Mouse (Mus musculus) embryonic facial prominence, embryonic 14.5 days (tissue): Measurements from ENCODE around the gene Nek6. TPM values are rescaled to one million over a fixed set of nuclear protein-coding genes. Genes with fewer than 3 reads are reported as not detected.

Experiments
- ATAC-seq: fragments of 200-750 bp; cut with Nextera tagmentation; 2 replicates; pipeline ENCODE4 v1.8.0; 2017; ENCODE audit warnings: low read depth, moderate number of reproducible peaks, moderate TSS enrichment
- DNase-seq: peaks from one replicate; pipeline ENCODE4 v3.0.0-alpha.2; 2015; ENCODE audit warnings: low spot score
- H3K27ac ChIP-seq: fragments of 300-500 bp; sonication (generic); replicated peaks from 2 replicates; pipeline ENCODE4 v1.5.1; 2014; ENCODE audit warnings: low read depth, mild to moderate bottlenecking, low read length, moderate library complexity
- H3K27me3 ChIP-seq: fragments of 300-500 bp; sonication (generic); replicated peaks from 2 replicates; pipeline ENCODE4 v1.6.1; 2014; ENCODE audit warnings: low read length; ENCODE audit not compliant: control insufficient read depth, insufficient read depth
- H3K36me3 ChIP-seq: fragments of 300-500 bp; sonication (generic); 2 replicates; pipeline ENCODE4 v1.6.1; 2014; ENCODE audit warnings: low read length, mixed read lengths; ENCODE audit not compliant: control insufficient read depth, insufficient read depth
- H3K4me1 ChIP-seq: fragments of 300-500 bp; sonication (generic); 2 replicates; pipeline ENCODE4 v1.6.1; 2014; ENCODE audit warnings: antibody characterized with exemption, low read length; ENCODE audit not compliant: control insufficient read depth, insufficient read depth
- H3K4me2 ChIP-seq: fragments of 300-500 bp; sonication (generic); 2 replicates; pipeline ENCODE4 v1.6.1; 2014; ENCODE audit warnings: low read depth, mild to moderate bottlenecking, low read length, moderate library complexity, mixed read lengths
- H3K4me3 ChIP-seq: fragments of 300-500 bp; sonication (generic); 2 replicates; pipeline ENCODE4 v1.5.1; 2014; ENCODE audit warnings: low read depth, mild to moderate bottlenecking, low read length
- H3K9ac ChIP-seq: fragments of 300-500 bp; sonication (generic); 2 replicates; pipeline ENCODE4 v1.6.1; 2014; ENCODE audit warnings: low read depth, mild to moderate bottlenecking, low read length, moderate library complexity, mixed read lengths
- H3K9me3 ChIP-seq: fragments of 300-500 bp; sonication (generic); 2 replicates; pipeline ENCODE4 v1.6.1; 2016; ENCODE audit warnings: low read length; ENCODE audit not compliant: control insufficient read depth
- WGBS: fragments of 180-500 bp; shearing (Covaris S2); extraction: QIAGEN DNeasy Blood & Tissue Kit; methylation state at CpG from one replicate; pipeline ENCODE4 v1.1.7; 2014; 5-methylcytosine and 5-hydroxymethylcytosine counted together
- polyA plus RNA-seq: library from polyadenylated mRNA; unstranded; fragments of >200 nt; fragmentation: Nextera tagmentation; extraction: Ambion mirVana; gene quantifications from 2 replicates; pipeline ENCODE4 v1.2.1, GENCODE M21; 2014

Nek6 gene
- polyA plus RNA-seq, 1 experiment from 2014 or later = 95.1 TPM

- Histone ChIP-seq H3K27me3 (no peaks in the 10 kb centered on the region), H3K4me1 (no peaks in the 10 kb centered on the region), H3K9me3 (no peaks in the 10 kb centered on the region), H3K36me3 (no peaks in the 10 kb centered on the region), H3K4me2 (no peak overlapping the region), H3K4me3 (no peak overlapping the region), H3K27ac (no peak overlapping the region), H3K9ac (no peak overlapping the region)
- WGBS = 70% methylated on average over 4 of the region's 6 CpGs
- no peak for DNase-seq
- ATAC-seq = no peak
Measured at GRCm38 (mm10) chr2:38481166-38481778, 30.2 kb upstream of the Nek6 start.

GRCm38 (mm10) chr2:38482122-38482521 is 29.3 kb upstream of the Nek6 start:
- no peak overlapping the region for H3K27ac ChIP-seq

GRCm38 (mm10) chr2:38483058-38483704 is 28.3 kb upstream of the Nek6 start:
- ATAC-seq = no peak
- H3K27ac ChIP-seq = no peak overlapping the region
- H3K4me1 ChIP-seq = no peaks in the 10 kb centered on the region
- H3K27me3 ChIP-seq = no peaks in the 10 kb centered on the region
- H3K36me3 ChIP-seq = no peaks in the 10 kb centered on the region
- no peak overlapping the region for H3K4me2 ChIP-seq
- no peaks in the 10 kb centered on the region for H3K9me3 ChIP-seq
- no peak overlapping the region for H3K4me3 ChIP-seq
- WGBS = 83% methylated on average over 7 of the region's 7 CpGs
- no peak for DNase-seq
- no peak overlapping the region for H3K9ac ChIP-seq

More at GRCm38 (mm10) chr2:38482122-38482521, 29.3 kb upstream of the Nek6 start:
- DNase-seq (no peak), ATAC-seq (no peak)
- Histone ChIP-seq H3K9ac (no peak overlapping the region), H3K4me1 (no peaks in the 10 kb centered on the region), H3K9me3 (no peaks in the 10 kb centered on the region), H3K4me3 (no peak overlapping the region), H3K4me2 (no peak overlapping the region), H3K27me3 (no peaks in the 10 kb centered on the region), H3K36me3 (no peaks in the 10 kb centered on the region)
- WGBS = 82% methylated on average over 3 of the region's 3 CpGs

GRCm38 (mm10) chr2:38484556-38484955 is 26.9 kb upstream of the Nek6 start:
- Histone ChIP-seq H3K4me1 (no peaks in the 10 kb centered on the region), H3K27ac (no peak overlapping the region), H3K9me3 (no peaks in the 10 kb centered on the region), H3K9ac (no peak overlapping the region), H3K36me3 (no peaks in the 10 kb centered on the region), H3K4me3 (no peak overlapping the region), H3K27me3 (no peaks in the 10 kb centered on the region), H3K4me2 (no peak overlapping the region)
- 79% methylated on average over 11 of the region's 11 CpGs for WGBS
- ATAC-seq (no peak), DNase-seq (no peak)

GRCm38 (mm10) chr2:38485409-38485808 is 26.0 kb upstream of the Nek6 start:
- Histone ChIP-seq H3K4me2 (no peak overlapping the region), H3K4me1 (no peaks in the 10 kb centered on the region), H3K9me3 (no peaks in the 10 kb centered on the region), H3K4me3 (no peak overlapping the region), H3K9ac (no peak overlapping the region), H3K27me3 (no peaks in the 10 kb centered on the region), H3K36me3 (no peaks in the 10 kb centered on the region), H3K27ac (peak overlapping the region; percentile 56; the same call in 1 of the 2 replicates)
- ATAC-seq (no peak), DNase-seq (no peak)
- WGBS = 82% methylated on average over 3 of the region's 3 CpGs

- no peaks in the 10 kb centered on the region for H3K36me3 ChIP-seq
- no peak overlapping the region for H3K4me2 ChIP-seq
- H3K27ac ChIP-seq = peak overlapping the region; percentile 56; the same call in 1 of the 2 replicates
- H3K4me3 ChIP-seq = no peak overlapping the region
- no peaks in the 10 kb centered on the region for H3K27me3 ChIP-seq
- DNase-seq = peak; percentile 82
- 64% methylated on average over 6 of the region's 6 CpGs for WGBS
- ATAC-seq = peak; percentile 74
- no peaks in the 10 kb centered on the region for H3K9me3 ChIP-seq
- H3K9ac ChIP-seq = no peak overlapping the region
- no peaks in the 10 kb centered on the region for H3K4me1 ChIP-seq
Measured at GRCm38 (mm10) chr2:38485957-38486931, 25.2 kb upstream of the Nek6 start.

- Histone ChIP-seq H3K9ac (no peak overlapping the region), H3K9me3 (no peaks in the 10 kb centered on the region), H3K36me3 (no peaks in the 10 kb centered on the region), H3K4me2 (no peak overlapping the region), H3K27ac (no peak overlapping the region), H3K4me3 (no peak overlapping the region), H3K4me1 (peaks cover 7% of the 10 kb centered on the region; the same call in 1 of the 2 replicates), H3K27me3 (no peaks in the 10 kb centered on the region)
- ATAC-seq (no peak), DNase-seq (no peak)
Measured at GRCm38 (mm10) chr2:38497594-38497993, 13.8 kb upstream of the Nek6 start.

- ATAC-seq = peak; percentile 72; the same call in 1 of the 2 replicates
- no peak overlapping the region for H3K4me3 ChIP-seq
- no peak overlapping the region for H3K9ac ChIP-seq
- H3K4me1 ChIP-seq = peaks cover 7% of the 10 kb centered on the region; the same call in 1 of the 2 replicates
- no peak for DNase-seq
- 13% methylated on average over 1 of the region's 1 CpGs for WGBS
- no peaks in the 10 kb centered on the region for H3K27me3 ChIP-seq
- H3K4me2 ChIP-seq = no peak overlapping the region
- H3K9me3 ChIP-seq = no peaks in the 10 kb centered on the region
- H3K27ac ChIP-seq = no peak overlapping the region
- no peaks in the 10 kb centered on the region for H3K36me3 ChIP-seq
Measured at GRCm38 (mm10) chr2:38501606-38502005, 9.8 kb upstream of the Nek6 start.
